Mouse (Mus musculus) liver, adult 2 months (tissue): ENCODE results near the gene Atp5f1.

ENCODE experiments used
- CTCF ChIP-seq: fragments of 200-500 bp; IDR thresholded peaks from 2 replicates; pipeline ENCODE4 v1.5.1; 2011; ENCODE audit warnings: low read depth, low read length, control low read depth
- POLR2A ChIP-seq: fragments of 200-500 bp; IDR thresholded peaks from 2 replicates; pipeline ENCODE4 v1.6.1; 2011; ENCODE audit warnings: low read length, control low read depth; ENCODE audit not compliant: insufficient read depth; ENCODE audit errors: extremely low read depth

DNA sequence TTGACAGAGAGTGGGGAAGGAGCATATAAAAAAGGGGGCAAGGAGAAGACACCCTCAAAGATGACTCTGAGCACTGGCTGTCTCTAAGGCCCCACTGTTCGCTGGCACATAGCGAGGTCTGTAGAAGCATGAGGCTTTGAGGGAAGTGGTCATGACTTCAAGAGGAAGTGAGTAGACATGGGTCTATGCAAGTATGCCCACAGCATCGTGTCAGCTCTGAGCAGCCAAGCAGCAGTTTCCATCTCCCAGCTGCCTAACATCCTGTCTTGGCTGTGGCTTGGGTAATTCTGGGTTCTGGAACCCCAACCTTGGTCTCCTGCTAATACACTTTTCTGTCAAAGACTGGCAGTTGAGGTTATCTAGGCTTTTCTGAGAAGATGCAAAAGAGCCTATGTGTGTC lies 59.2 kb downstream of the Atp5f1 start:
- TF ChIP-seq CTCF, result no peak
- no peak for TF ChIP-seq POLR2A
